Mouse (Mus musculus) layer of hippocampus, postnatal 10 days (tissue): ENCODE results near the gene Clec2g. TPM values are rescaled to one million over a fixed set of nuclear protein-coding genes. Genes with fewer than 3 reads are reported as not detected.

Experiments used
- DNase-seq, 2 experiments: peaks; one replicate each; pipeline ENCODE4 v3.0.0; 2021; ENCODE audit warnings: low spot score in 2 of 2
- microRNA-seq, 2 experiments: library from miRNA; unstranded; fragments of <30 nt; microRNA quantifications; one replicate each; pipeline ENCODE4 v1.2.0; 2021
- total RNA-seq, 2 experiments: library from RNA; stranded (reverse); gene quantifications; 2 replicates each; pipeline ENCODE4 v1.2.3; 2021

Clec2g gene
- total RNA-seq, 2 experiments from 2014 or later, result not detected

GRCm38 (mm10) chr6:129012966-129013365 lies 78.8 kb downstream of the Clec2g start:
- DNase-seq, result no peak

DNA sequence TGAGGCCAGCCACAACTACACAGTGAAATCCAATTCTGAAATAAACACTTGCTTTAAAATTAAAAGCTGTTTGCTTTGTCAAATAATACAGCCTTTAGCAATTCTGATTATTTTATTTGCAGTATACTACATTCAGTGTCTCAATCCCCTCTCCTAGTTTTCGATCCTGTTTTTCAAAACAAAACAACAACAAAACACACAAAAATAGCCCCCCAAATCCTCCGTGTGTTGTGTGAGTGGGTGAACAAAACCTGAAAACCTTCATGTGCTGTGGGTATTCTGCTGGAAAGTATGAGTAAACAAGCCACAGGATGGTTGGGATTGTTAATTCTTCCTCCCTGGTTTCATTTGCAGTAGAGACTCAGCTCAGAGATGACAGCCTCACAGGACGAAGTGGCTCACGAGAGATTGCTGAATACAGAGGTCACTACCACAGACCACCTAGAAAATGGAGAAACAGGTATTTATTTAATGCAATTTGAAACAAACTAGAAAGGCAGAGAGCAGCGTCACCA lies 79.6 kb downstream of the Clec2g start:
- no peak for DNase-seq

DNA sequence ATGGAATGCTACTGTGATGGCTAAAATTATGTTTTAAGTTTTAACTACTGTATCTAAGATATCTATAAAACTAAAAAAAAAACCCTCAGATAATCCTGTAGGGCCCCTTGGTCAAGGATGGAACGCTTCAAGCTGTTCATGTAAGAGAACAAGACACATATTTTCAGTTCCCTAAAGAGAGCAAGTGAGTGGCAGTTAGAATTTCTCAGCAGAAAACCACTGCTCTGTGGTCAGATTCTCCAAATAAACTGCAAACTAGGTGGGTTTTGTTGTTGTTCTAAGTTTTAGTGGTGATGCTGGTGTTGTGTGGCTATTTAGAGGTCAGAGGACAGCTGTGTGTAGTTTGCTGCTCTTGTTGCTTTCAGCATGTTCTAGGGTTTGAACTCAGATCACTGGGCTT lies 80.2 kb downstream of the Clec2g start:
- no peak for DNase-seq

DNA sequence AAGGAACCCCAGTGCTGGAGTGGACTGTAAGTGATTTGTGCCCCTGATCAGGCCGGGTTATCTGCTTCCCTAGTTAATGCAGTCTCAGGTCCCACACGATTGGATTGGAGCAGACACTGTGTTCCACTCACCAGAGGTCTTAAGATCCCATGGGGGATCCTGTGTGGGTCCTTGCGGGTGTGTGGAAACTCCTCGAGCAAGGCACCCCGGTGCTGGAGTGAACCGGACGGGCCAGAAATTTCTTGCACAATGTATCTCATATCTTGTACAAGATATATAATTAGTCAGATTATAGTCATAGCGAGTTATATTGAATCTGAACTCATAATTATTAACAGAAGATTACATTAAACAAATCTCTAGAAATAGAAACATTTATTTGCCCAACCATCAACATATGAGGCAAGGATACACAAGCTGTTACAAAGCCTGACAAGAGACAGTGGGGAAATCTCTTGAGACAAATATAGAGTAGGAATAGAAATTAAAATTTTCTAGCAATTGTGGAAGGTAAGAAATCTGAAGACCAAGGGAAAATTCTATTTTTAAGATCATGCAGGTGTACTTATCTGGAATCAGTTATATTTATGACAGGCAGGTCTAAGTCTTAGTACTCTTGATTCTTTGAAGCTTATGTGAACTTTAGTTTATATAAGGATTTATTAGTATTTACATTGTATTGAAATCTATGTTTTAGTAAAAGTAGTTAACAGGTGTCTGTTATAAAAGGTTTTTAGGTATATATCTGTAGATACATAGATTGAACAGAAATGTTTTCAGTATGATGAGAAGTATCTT lies 93.5 kb downstream of the Clec2g start:
- no peak for DNase-seq

- DNase-seq, result no peak
Observed at GRCm38 (mm10) chr6:129030175-129030824, 96.1 kb downstream of the Clec2g start.

- DNase-seq, result no peak
Observed at GRCm38 (mm10) chr6:129030964-129031363, 96.8 kb downstream of the Clec2g start.

DNA sequence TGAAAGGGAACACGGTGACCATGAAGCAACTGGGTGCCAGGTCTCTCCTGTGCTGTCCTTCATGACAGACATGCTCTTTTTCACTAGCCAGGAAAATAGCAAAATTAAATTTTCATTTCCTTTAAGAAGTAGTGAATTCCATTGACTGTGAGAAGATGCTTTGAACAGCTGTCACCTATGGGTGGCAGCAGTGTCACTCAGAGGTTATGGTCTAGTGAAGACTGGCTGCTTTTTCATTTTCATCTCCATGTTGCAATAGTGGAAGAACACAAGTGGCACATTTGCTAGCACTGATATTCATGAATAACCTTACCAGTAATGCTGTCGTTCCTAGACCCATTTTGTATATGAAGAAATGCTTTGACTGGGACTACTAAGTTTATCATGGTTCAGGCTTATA lies 99.2 kb downstream of the Clec2g start:
- no peak for DNase-seq

Small RNA genes within 50 kb of the gene (microRNA-seq; reads per million reads assigned to microRNA genes)
- gene Gm27336 (0 reads per million in 2 experiments), gene Mir7649 (0 reads per million in 2 experiments)

Other genes starting within 250 kb of the Clec2g start
- 1 to 10 TPM; 4.0 to 6.0 TPM for gene Klrb1, start 211.3 kb upstream of the Clec2g start, total RNA-seq
- gene Klrb1c, start 145.2 kb upstream of the Clec2g start, total RNA-seq, result under 1 TPM in 1 of 2 experiments, not detected in 1; 0.20 TPM
- gene Gm44511, start 108.1 kb upstream of the Clec2g start, total RNA-seq, result not detected
- not detected for gene Klrb1b, start 108.0 kb upstream of the Clec2g start, total RNA-seq
- not detected for gene Clec2i, start 46.8 kb upstream of the Clec2g start, total RNA-seq
- 1 to 10 TPM; 1.6 to 1.7 TPM for gene BC035044, start 43.3 kb upstream of the Clec2g start, total RNA-seq
- not detected for gene Klrb1f, start 111.5 kb downstream of the Clec2g start, total RNA-seq
- gene Clec2e, start 166.5 kb downstream of the Clec2g start, total RNA-seq, result not detected
- 1 to 10 TPM; 5.2 to 5.8 TPM for gene Clec2d, start 246.2 kb downstream of the Clec2g start, total RNA-seq